Mouse (Mus musculus): ENCODE results near the gene Cth. TPM values are rescaled to one million over a fixed set of nuclear protein-coding genes. Genes with fewer than 3 reads are reported as not detected.

Cth gene
- total and polyA plus RNA-seq, 2 experiments from 2014 or later: 2.8 to 5.4 TPM

- H3K9ac ChIP-seq (replicated peaks; ENCODE audit: low read length): no peak overlapping the region
- H3K4me2 ChIP-seq (ENCODE audit: low read depth, low read length): no peak overlapping the region
- no peaks in the 10 kb centered on the region for H3K36me3 ChIP-seq (ENCODE audit: insufficient read depth, low read length)
- no peaks in the 10 kb centered on the region for H3K4me1 ChIP-seq (ENCODE audit: insufficient read depth, low read length)
- ATAC-seq (no peak), DNase-seq (ENCODE audit: low spot score) (no peak)
- H3K27me3 ChIP-seq (ENCODE audit: insufficient read depth, low read length): no peaks in the 10 kb centered on the region
- no peaks in the 10 kb centered on the region for H3K9me3 ChIP-seq (ENCODE audit: low read length)
- H3K27ac ChIP-seq: no peak overlapping the region
- no peak for TF ChIP-seq CTCF (IDR thresholded peaks at IDR 0.05; ENCODE audit: low read depth)
- no peak overlapping the region for H3K4me3 ChIP-seq (ENCODE audit: low read length)
These were observed 33.1 kb downstream of the Cth start for GRCm38 (mm10) chr3:157891819-157892218.

DNA sequence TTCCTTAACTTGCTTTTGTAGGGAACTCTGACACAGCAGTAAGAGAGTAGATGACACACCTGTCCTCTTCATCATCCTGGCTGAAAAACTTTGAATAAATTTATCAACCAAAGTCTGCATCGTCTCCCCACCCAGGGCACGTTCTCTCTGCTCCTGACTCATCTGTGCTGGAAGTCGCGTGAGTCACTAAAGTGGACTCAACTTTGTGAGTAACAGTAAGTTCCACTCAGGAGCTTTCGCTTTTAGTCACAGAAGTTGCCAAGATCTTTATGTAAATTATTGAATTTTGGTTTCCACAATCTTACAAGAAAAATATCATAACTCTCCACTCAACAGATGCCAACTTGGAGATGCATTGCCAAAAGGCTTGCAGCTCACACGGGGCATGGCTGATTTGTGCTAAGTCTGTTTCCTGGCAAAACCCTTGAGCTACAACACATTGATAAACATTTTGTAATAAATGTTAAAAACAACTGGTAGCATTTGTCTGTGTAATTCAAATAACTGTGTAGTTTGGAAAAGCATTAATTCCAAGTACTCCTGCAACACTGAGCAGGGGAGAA is 40.7 kb downstream of the Cth start:
- H3K4me3 ChIP-seq (ENCODE audit: low read length): no peak overlapping the region
- no peak overlapping the region for H3K4me2 ChIP-seq (ENCODE audit: low read depth, low read length)
- ATAC-seq: no peak
- WGBS: 88% methylated on average over 6 of the region's 6 CpGs
- no peaks in the 10 kb centered on the region for H3K4me1 ChIP-seq (ENCODE audit: insufficient read depth, low read length)
- no peak overlapping the region for H3K9ac ChIP-seq (replicated peaks; ENCODE audit: low read length)
- no peaks in the 10 kb centered on the region for H3K9me3 ChIP-seq (ENCODE audit: low read length)
- H3K27me3 ChIP-seq (ENCODE audit: insufficient read depth, low read length): no peaks in the 10 kb centered on the region
- H3K27ac ChIP-seq: no peak overlapping the region
- H3K36me3 ChIP-seq (ENCODE audit: insufficient read depth, low read length): no peaks in the 10 kb centered on the region
- DNase-seq (ENCODE audit: low spot score): no peak
- no peak for TF ChIP-seq CTCF (IDR thresholded peaks at IDR 0.05; ENCODE audit: low read depth)

DNA sequence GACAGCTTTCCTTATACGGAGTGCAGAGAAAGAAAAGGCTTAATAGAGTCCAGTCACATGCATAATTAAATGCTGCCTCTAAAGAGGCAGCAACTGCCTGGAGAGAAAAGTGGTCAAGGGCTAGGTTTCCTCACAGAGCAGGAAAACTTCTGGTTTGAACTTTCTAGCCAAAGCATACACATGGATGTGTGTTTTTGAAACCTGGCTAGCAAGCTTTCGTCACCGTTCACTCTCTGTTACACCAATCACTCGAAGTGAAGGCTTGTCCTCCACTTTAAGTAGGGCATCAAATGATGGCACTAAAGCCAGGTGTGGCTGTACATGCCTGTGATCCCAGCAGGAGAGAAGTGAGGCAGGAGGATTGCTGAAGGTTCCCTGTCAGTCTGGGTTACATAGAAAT is 41.8 kb downstream of the Cth start:
- H3K9me3 ChIP-seq (ENCODE audit: low read length): no peaks in the 10 kb centered on the region
- WGBS: 88% methylated on average over 4 of the region's 4 CpGs
- no peaks in the 10 kb centered on the region for H3K4me1 ChIP-seq (ENCODE audit: insufficient read depth, low read length)
- H3K4me3 ChIP-seq (ENCODE audit: low read length): no peak overlapping the region
- H3K27me3 ChIP-seq (ENCODE audit: insufficient read depth, low read length): no peaks in the 10 kb centered on the region
- H3K27ac ChIP-seq: no peak overlapping the region
- DNase-seq (ENCODE audit: low spot score) (no peak), ATAC-seq (no peak)
- no peak overlapping the region for H3K9ac ChIP-seq (replicated peaks; ENCODE audit: low read length)
- no peaks in the 10 kb centered on the region for H3K36me3 ChIP-seq (ENCODE audit: insufficient read depth, low read length)
- no peak for TF ChIP-seq CTCF (IDR thresholded peaks at IDR 0.05; ENCODE audit: low read depth)
- no peak overlapping the region for H3K4me2 ChIP-seq (ENCODE audit: low read depth, low read length)

DNA sequence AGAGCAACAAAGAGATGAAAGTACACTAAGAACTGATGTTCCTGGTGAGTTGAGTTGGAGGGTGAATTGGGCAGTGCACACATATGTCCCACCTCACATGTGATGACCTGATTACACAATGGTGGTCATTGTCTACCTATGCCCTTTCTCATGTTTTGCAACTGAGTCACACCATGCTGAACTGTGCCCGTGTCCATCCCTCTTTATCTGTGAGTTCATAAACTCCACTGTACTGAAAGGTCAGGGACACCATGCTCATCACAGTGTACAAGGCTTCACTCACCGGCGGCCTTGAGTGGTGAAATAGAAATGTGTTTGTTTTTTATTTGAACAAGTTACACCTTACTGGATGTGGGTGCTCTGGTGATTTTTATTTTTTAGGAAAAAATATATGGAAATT is 42.9 kb downstream of the Cth start:
- ATAC-seq (no peak), DNase-seq (ENCODE audit: low spot score) (no peak)
- TF ChIP-seq CTCF (IDR thresholded peaks at IDR 0.05; ENCODE audit: low read depth): no peak
- no peaks in the 10 kb centered on the region for H3K27me3 ChIP-seq (ENCODE audit: insufficient read depth, low read length)
- H3K36me3 ChIP-seq (ENCODE audit: insufficient read depth, low read length): no peaks in the 10 kb centered on the region
- no peaks in the 10 kb centered on the region for H3K4me1 ChIP-seq (ENCODE audit: insufficient read depth, low read length)
- 93% methylated on average over 3 of the region's 3 CpGs for WGBS
- no peak overlapping the region for H3K4me2 ChIP-seq (ENCODE audit: low read depth, low read length)
- H3K4me3 ChIP-seq (ENCODE audit: low read length): no peak overlapping the region
- H3K9ac ChIP-seq (replicated peaks; ENCODE audit: low read length): no peak overlapping the region
- no peaks in the 10 kb centered on the region for H3K9me3 ChIP-seq (ENCODE audit: low read length)
- H3K27ac ChIP-seq: no peak overlapping the region

- Histone ChIP-seq H3K27me3 (ENCODE audit: insufficient read depth, low read length) (no peaks in the 10 kb centered on the region), H3K4me1 (ENCODE audit: insufficient read depth, low read length) (no peaks in the 10 kb centered on the region), H3K9me3 (ENCODE audit: low read length) (no peaks in the 10 kb centered on the region), H3K4me3 (ENCODE audit: low read length) (no peak overlapping the region), H3K36me3 (ENCODE audit: insufficient read depth, low read length) (no peaks in the 10 kb centered on the region), H3K4me2 (ENCODE audit: low read depth, low read length) (no peak overlapping the region), H3K9ac (replicated peaks; ENCODE audit: low read length) (no peak overlapping the region), H3K27ac (no peak overlapping the region)
- no peak for ATAC-seq
- WGBS: 90% methylated on average over 3 of the region's 3 CpGs
- no peak for TF ChIP-seq CTCF (IDR thresholded peaks at IDR 0.05; ENCODE audit: low read depth)
- DNase-seq (ENCODE audit: low spot score): no peak
These were observed 43.9 kb downstream of the Cth start for GRCm38 (mm10) chr3:157880983-157881382.

DNA sequence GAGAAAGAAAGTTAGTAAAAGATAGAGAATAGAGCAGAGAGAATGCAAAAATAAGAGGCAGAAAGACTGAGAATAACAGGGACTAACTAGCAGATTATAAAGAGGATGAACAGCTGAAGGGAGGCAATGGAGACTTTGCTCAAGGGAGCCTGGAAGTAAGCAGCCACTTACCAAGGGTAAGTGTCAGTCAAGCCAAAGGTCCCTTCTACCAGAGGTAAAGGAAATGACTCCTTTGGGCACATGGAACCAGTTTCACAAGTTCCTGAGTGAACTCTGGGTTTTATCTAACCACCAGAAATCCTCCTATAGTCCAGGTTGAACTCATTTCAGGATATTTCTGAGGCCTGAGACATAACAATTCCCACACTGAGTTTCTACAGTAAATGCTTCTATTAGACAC is 47.0 kb downstream of the Cth start:
- Histone ChIP-seq H3K36me3 (ENCODE audit: insufficient read depth, low read length) (no peaks in the 10 kb centered on the region), H3K27me3 (ENCODE audit: insufficient read depth, low read length) (no peaks in the 10 kb centered on the region), H3K9ac (replicated peaks; ENCODE audit: low read length) (no peak overlapping the region), H3K4me2 (ENCODE audit: low read depth, low read length) (no peak overlapping the region), H3K4me3 (ENCODE audit: low read length) (no peak overlapping the region), H3K4me1 (ENCODE audit: insufficient read depth, low read length) (no peaks in the 10 kb centered on the region), H3K9me3 (ENCODE audit: low read length) (no peaks in the 10 kb centered on the region), H3K27ac (no peak overlapping the region)
- TF ChIP-seq CTCF (IDR thresholded peaks at IDR 0.05; ENCODE audit: low read depth): no peak
- ATAC-seq (no peak), DNase-seq (ENCODE audit: low spot score) (no peak)

- peak; percentile 83; the same call in 1 of the 2 replicates for ATAC-seq
- Histone ChIP-seq H3K9ac (replicated peaks; ENCODE audit: low read length) (no peak overlapping the region), H3K4me1 (ENCODE audit: insufficient read depth, low read length) (no peaks in the 10 kb centered on the region), H3K4me3 (ENCODE audit: low read length) (no peak overlapping the region), H3K36me3 (ENCODE audit: insufficient read depth, low read length) (no peaks in the 10 kb centered on the region), H3K27ac (no peak overlapping the region), H3K9me3 (ENCODE audit: low read length) (no peaks in the 10 kb centered on the region), H3K27me3 (ENCODE audit: insufficient read depth, low read length) (no peaks in the 10 kb centered on the region), H3K4me2 (ENCODE audit: low read depth, low read length) (peak overlapping the region; percentile 19)
- WGBS: 40% methylated on average over 11 of the region's 11 CpGs
- peak; percentile 84 for TF ChIP-seq CTCF (IDR thresholded peaks at IDR 0.05; ENCODE audit: low read depth)
- peak; percentile 80 for DNase-seq (ENCODE audit: low spot score)
These were observed 48.3 kb downstream of the Cth start for GRCm38 (mm10) chr3:157876439-157877156.
